Mouse (Mus musculus) telencephalon, adult 2 months (tissue): ENCODE data around the gene Runx1.
A peak's percentile ranks its signal among the peaks of the same experiment; 100 is the strongest.

ENCODE experiments used
- DNase-seq: peaks from one replicate; pipeline ENCODE4 v3.0.0-alpha.2; 2011; ENCODE audit warnings: low read depth, low spot score

Runx1 gene

GRCm38 (mm10) chr16:92825908-92826650 lies at the start of gene Runx1:
Gene Runx1 (minus strand): TSS chr16:92826149.
- DNase-seq: peak; percentile 26

GRCm38 (mm10) chr16:92874015-92874414 lies 48.1 kb upstream of the Runx1 start:
- DNase-seq: no peak

GRCm38 (mm10) chr16:92871728-92872127 lies 45.8 kb upstream of the Runx1 start:
- no peak for DNase-seq

- no peak for DNase-seq
These were observed 42.6 kb upstream of the Runx1 start for GRCm38 (mm10) chr16:92868550-92868949.

- DNase-seq: no peak
These were observed 41.4 kb upstream of the Runx1 start for GRCm38 (mm10) chr16:92867261-92867935.

- no peak for DNase-seq
These were observed 39.4 kb upstream of the Runx1 start for GRCm38 (mm10) chr16:92865314-92865713.

GRCm38 (mm10) chr16:92864191-92864590 lies 38.2 kb upstream of the Runx1 start:
- no peak for DNase-seq

GRCm38 (mm10) chr16:92863179-92863578 lies 37.2 kb upstream of the Runx1 start:
- DNase-seq: no peak

- DNase-seq: no peak
These were observed 36.5 kb upstream of the Runx1 start for GRCm38 (mm10) chr16:92862430-92862829.

GRCm38 (mm10) chr16:92861571-92861970 lies 35.6 kb upstream of the Runx1 start:
- DNase-seq: no peak

- no peak for DNase-seq
These were observed 34.7 kb upstream of the Runx1 start for GRCm38 (mm10) chr16:92860649-92861048.

GRCm38 (mm10) chr16:92856779-92857178 lies 30.8 kb upstream of the Runx1 start:
- no peak for DNase-seq

GRCm38 (mm10) chr16:92852276-92852675 lies 26.3 kb upstream of the Runx1 start:
- DNase-seq: no peak

- DNase-seq: no peak
These were observed 24.5 kb upstream of the Runx1 start for GRCm38 (mm10) chr16:92850416-92850815.

- DNase-seq: no peak
These were observed 21.9 kb upstream of the Runx1 start for GRCm38 (mm10) chr16:92847762-92848300.

- DNase-seq: no peak
These were observed 19.6 kb upstream of the Runx1 start for GRCm38 (mm10) chr16:92845244-92846225.

GRCm38 (mm10) chr16:92838709-92839108 lies 12.8 kb upstream of the Runx1 start:
- no peak for DNase-seq

- no peak for DNase-seq
These were observed 5.4 kb upstream of the Runx1 start for GRCm38 (mm10) chr16:92831341-92831740.

- DNase-seq: no peak
These were observed 4.5 kb upstream of the Runx1 start for GRCm38 (mm10) chr16:92830479-92830878.

GRCm38 (mm10) chr16:92828308-92828862 lies 2.4 kb upstream of the Runx1 start:
- no peak for DNase-seq

GRCm38 (mm10) chr16:92827663-92828307 lies 1.8 kb upstream of the Runx1 start:
- DNase-seq: no peak
